Mouse (Mus musculus): Measurements from ENCODE around the gene Ccdc162. TPM values are rescaled to one million over a fixed set of nuclear protein-coding genes. Genes with fewer than 3 reads are reported as not detected.

Gene Ccdc162
- polyA plus RNA-seq, 1 experiment: 5.0 TPM

GRCm38 (mm10) chr10:41544481-41545190 is 171.8 kb downstream of the Ccdc162 start:
- Histone ChIP-seq H3ac (ENCODE audit: control insufficient read depth, insufficient read length) (no peak overlapping the region), H3K36me3 (ENCODE audit: control insufficient read depth, insufficient read depth) (peaks cover 3% of the 10 kb centered on the region), H3K27me3 (ENCODE audit: control insufficient read depth, insufficient read depth, insufficient read length) (no peaks in the 10 kb centered on the region), H3K4me2 (ENCODE audit: low read depth) (peak overlapping the region; percentile 58), H3K4me3 (no peak overlapping the region), H3K79me2 (ENCODE audit: control insufficient read depth, insufficient read depth) (no peaks in the 10 kb centered on the region)
- TF ChIP-seq POLR2A (IDR thresholded peaks at IDR 0.05; ENCODE audit: insufficient read length, low read depth) (no peak), USF1 (IDR thresholded peaks at IDR 0.05; ENCODE audit: low read depth) (no peak), CEBPB (IDR thresholded peaks at IDR 0.05; ENCODE audit: insufficient read depth, poor library complexity, severe bottlenecking) (no peak), MYOD1 (IDR thresholded peaks at IDR 0.05; ENCODE audit: control insufficient read depth in 1 of 3, insufficient read length in 2 of 3, low read depth in 2 of 3) (peak; percentile 86 to 93 (median 88)), SRF (IDR thresholded peaks at IDR 0.05; ENCODE audit: control insufficient read depth, insufficient read length, low read depth) (no peak), MYOG (IDR thresholded peaks at IDR 0.05; ENCODE audit: control insufficient read depth in 1 of 3, insufficient read depth in 1 of 3, insufficient read length in 2 of 3, low read depth in 2 of 3) (peak; percentile 41 to 95 (median 94)), TCF12 (IDR thresholded peaks at IDR 0.05; ENCODE audit: insufficient read depth, poor library complexity, severe bottlenecking) (peak; percentile 88), E2F4 (IDR thresholded peaks at IDR 0.05; ENCODE audit: insufficient read depth) (no peak), TCF3 (IDR thresholded peaks at IDR 0.05; ENCODE audit: insufficient read length, low read depth) (peak; percentile 82), MAX (IDR thresholded peaks at IDR 0.05; ENCODE audit: low read depth) (no peak), POLR2AphosphoS2 (IDR thresholded peaks at IDR 0.05; ENCODE audit: insufficient read length, low read depth) (no peak), REST (IDR thresholded peaks at IDR 0.05; ENCODE audit: insufficient read depth, insufficient read length) (no peak)

- Histone ChIP-seq H3K79me2 (ENCODE audit: control insufficient read depth, insufficient read depth) (no peaks in the 10 kb centered on the region), H3K4me2 (ENCODE audit: low read depth) (peak overlapping the region; percentile 58), H3K4me3 (no peak overlapping the region), H3K27me3 (ENCODE audit: control insufficient read depth, insufficient read depth, insufficient read length) (no peaks in the 10 kb centered on the region), H3ac (ENCODE audit: control insufficient read depth, insufficient read length) (no peak overlapping the region), H3K36me3 (ENCODE audit: control insufficient read depth, insufficient read depth) (peaks cover 5% of the 10 kb centered on the region)
- no peak for TF ChIP-seq REST (IDR thresholded peaks at IDR 0.05; ENCODE audit: insufficient read depth, insufficient read length)
- no peak for TF ChIP-seq SRF (IDR thresholded peaks at IDR 0.05; ENCODE audit: control insufficient read depth, insufficient read length, low read depth)
- TF ChIP-seq CEBPB (IDR thresholded peaks at IDR 0.05; ENCODE audit: insufficient read depth, poor library complexity, severe bottlenecking): no peak
- TF ChIP-seq E2F4 (IDR thresholded peaks at IDR 0.05; ENCODE audit: insufficient read depth): no peak
- no peak for TF ChIP-seq POLR2A (IDR thresholded peaks at IDR 0.05; ENCODE audit: insufficient read length, low read depth)
- no peak for TF ChIP-seq MAX (IDR thresholded peaks at IDR 0.05; ENCODE audit: low read depth)
- TF ChIP-seq POLR2AphosphoS2 (IDR thresholded peaks at IDR 0.05; ENCODE audit: insufficient read length, low read depth): no peak
- no peak for TF ChIP-seq USF1 (IDR thresholded peaks at IDR 0.05; ENCODE audit: low read depth)
- no peak for TF ChIP-seq TCF12 (IDR thresholded peaks at IDR 0.05; ENCODE audit: insufficient read depth, poor library complexity, severe bottlenecking)
- no peak for TF ChIP-seq MYOD1 (IDR thresholded peaks at IDR 0.05; ENCODE audit: control insufficient read depth in 1 of 3, insufficient read length in 2 of 3, low read depth in 2 of 3)
- TF ChIP-seq TCF3 (IDR thresholded peaks at IDR 0.05; ENCODE audit: insufficient read length, low read depth): no peak
- no peak for TF ChIP-seq MYOG (IDR thresholded peaks at IDR 0.05; ENCODE audit: control insufficient read depth in 1 of 3, insufficient read depth in 1 of 3, insufficient read length in 2 of 3, low read depth in 2 of 3)
Measured at GRCm38 (mm10) chr10:41543844-41544243, 172.6 kb downstream of the Ccdc162 start.

GRCm38 (mm10) chr10:41543439-41543838 is 173.0 kb downstream of the Ccdc162 start:
- Histone ChIP-seq H3K36me3 (ENCODE audit: control insufficient read depth, insufficient read depth) (peaks cover 5% of the 10 kb centered on the region), H3K4me3 (no peak overlapping the region), H3K4me2 (ENCODE audit: low read depth) (no peak overlapping the region), H3K27me3 (ENCODE audit: control insufficient read depth, insufficient read depth, insufficient read length) (no peaks in the 10 kb centered on the region), H3K79me2 (ENCODE audit: control insufficient read depth, insufficient read depth) (no peaks in the 10 kb centered on the region), H3ac (ENCODE audit: control insufficient read depth, insufficient read length) (no peak overlapping the region)
- TF ChIP-seq CEBPB (IDR thresholded peaks at IDR 0.05; ENCODE audit: insufficient read depth, poor library complexity, severe bottlenecking): peak; percentile 33; the same call in 1 of the 2 replicates
- no peak for TF ChIP-seq MYOG (IDR thresholded peaks at IDR 0.05; ENCODE audit: control insufficient read depth in 1 of 3, insufficient read depth in 1 of 3, insufficient read length in 2 of 3, low read depth in 2 of 3)
- TF ChIP-seq E2F4 (IDR thresholded peaks at IDR 0.05; ENCODE audit: insufficient read depth): no peak
- no peak for TF ChIP-seq TCF12 (IDR thresholded peaks at IDR 0.05; ENCODE audit: insufficient read depth, poor library complexity, severe bottlenecking)

GRCm38 (mm10) chr10:41542057-41542456 is 174.4 kb downstream of the Ccdc162 start:
- Histone ChIP-seq H3K4me3 (no peak overlapping the region), H3K36me3 (ENCODE audit: control insufficient read depth, insufficient read depth) (peaks cover 5% of the 10 kb centered on the region), H3K79me2 (ENCODE audit: control insufficient read depth, insufficient read depth) (no peaks in the 10 kb centered on the region), H3ac (ENCODE audit: control insufficient read depth, insufficient read length) (no peak overlapping the region), H3K27me3 (ENCODE audit: control insufficient read depth, insufficient read depth, insufficient read length) (no peaks in the 10 kb centered on the region), H3K4me2 (ENCODE audit: low read depth) (no peak overlapping the region)
- no peak for TF ChIP-seq TCF3 (IDR thresholded peaks at IDR 0.05; ENCODE audit: insufficient read length, low read depth)
- no peak for TF ChIP-seq E2F4 (IDR thresholded peaks at IDR 0.05; ENCODE audit: insufficient read depth)
- TF ChIP-seq MYOD1 (IDR thresholded peaks at IDR 0.05; ENCODE audit: control insufficient read depth in 1 of 3, insufficient read length in 2 of 3, low read depth in 2 of 3): no peak
- TF ChIP-seq MAX (IDR thresholded peaks at IDR 0.05; ENCODE audit: low read depth): no peak
- TF ChIP-seq USF1 (IDR thresholded peaks at IDR 0.05; ENCODE audit: low read depth): no peak
- TF ChIP-seq TCF12 (IDR thresholded peaks at IDR 0.05; ENCODE audit: insufficient read depth, poor library complexity, severe bottlenecking): no peak
- no peak for TF ChIP-seq POLR2A (IDR thresholded peaks at IDR 0.05; ENCODE audit: insufficient read length, low read depth)
- no peak for TF ChIP-seq POLR2AphosphoS2 (IDR thresholded peaks at IDR 0.05; ENCODE audit: insufficient read length, low read depth)
- TF ChIP-seq SRF (IDR thresholded peaks at IDR 0.05; ENCODE audit: control insufficient read depth, insufficient read length, low read depth): no peak
- no peak for TF ChIP-seq REST (IDR thresholded peaks at IDR 0.05; ENCODE audit: insufficient read depth, insufficient read length)
- no peak for TF ChIP-seq CEBPB (IDR thresholded peaks at IDR 0.05; ENCODE audit: insufficient read depth, poor library complexity, severe bottlenecking)
- TF ChIP-seq MYOG (IDR thresholded peaks at IDR 0.05; ENCODE audit: control insufficient read depth in 1 of 3, insufficient read depth in 1 of 3, insufficient read length in 2 of 3, low read depth in 2 of 3): no peak
